In genomic region chrX:139841091-139841490, GRCm38 (mm10) we compare ENCODE assay signal across 35 mouse cellular contexts. TPM values are rescaled to one million over a fixed set of nuclear protein-coding genes. Genes with fewer than 3 reads are reported as not detected.
"Had no signal": no experiment of that assay in that cellular context is flagged by ENCODE, and none has a peak within 500 bp of the region (broad histone marks: within the 10 kb centered on the region; RNA-seq: fewer than 3 reads in every experiment).

No protein-coding gene starts in this region.

- H3K4me2 ChIP-seq: embryonic facial prominence, embryonic 12.5 days; embryonic facial prominence, embryonic 13.5 days; embryonic facial prominence, embryonic 15.5 days; forebrain, embryonic 12.5 days; forebrain, embryonic 13.5 days; forebrain, embryonic 15.5 days had no signal

- H3K4me3 ChIP-seq: embryonic facial prominence, embryonic 10.5 days; embryonic facial prominence, embryonic 12.5 days; embryonic facial prominence, embryonic 13.5 days; embryonic facial prominence, embryonic 15.5 days; erythroblast, embryonic 14.5 days; forebrain, embryonic 10.5 days; forebrain, embryonic 12.5 days; forebrain, embryonic 13.5 days; forebrain, embryonic 15.5 days; gastrocnemius, adult 2 months; heart, adult 2 months had no signal

- H3K27me3 ChIP-seq: embryonic facial prominence, embryonic 12.5 days; forebrain, embryonic 12.5 days; forebrain, embryonic 13.5 days; forebrain, embryonic 15.5 days had no signal

- H3K27ac ChIP-seq: embryonic facial prominence, embryonic 10.5 days; embryonic facial prominence, embryonic 12.5 days; embryonic facial prominence, embryonic 13.5 days; embryonic facial prominence, embryonic 15.5 days; forebrain, embryonic 10.5 days; forebrain, embryonic 12.5 days; forebrain, embryonic 13.5 days; forebrain, embryonic 15.5 days; gastrocnemius, adult 2 months; heart, adult 2 months had no signal

- H3K4me1 ChIP-seq: embryonic facial prominence, embryonic 10.5 days; embryonic facial prominence, embryonic 12.5 days; embryonic facial prominence, embryonic 13.5 days; embryonic facial prominence, embryonic 15.5 days; forebrain, embryonic 10.5 days; forebrain, embryonic 12.5 days; forebrain, embryonic 13.5 days; forebrain, embryonic 15.5 days had no signal

- ATAC-seq: forebrain, embryonic 13.5 days; forebrain, embryonic 14.5 days; forebrain, embryonic 15.5 days; forebrain, embryonic 16.5 days; forebrain, postnatal 0 days had no signal

- H3K9ac ChIP-seq: embryonic facial prominence, embryonic 12.5 days; embryonic facial prominence, embryonic 13.5 days; embryonic facial prominence, embryonic 15.5 days; forebrain, embryonic 12.5 days; forebrain, embryonic 13.5 days; forebrain, embryonic 15.5 days; forebrain, postnatal 0 days had no signal

- DNase-seq: cerebellum, adult 8-10 months; cerebellum, adult 9-10 months; cerebellum, adult 9-11 months; cerebellum, postnatal 10 days; cerebellum, postnatal 14 days; cerebellum, postnatal 25 days; cerebellum, postnatal 36 days; embryo, embryonic 11 days; forebrain, postnatal 0 days; gastrocnemius, adult 2 months; gastrocnemius, postnatal 10 days; gastrocnemius, postnatal 14 days; gastrocnemius, postnatal 25 days; gastrocnemius, postnatal 36 days; heart, adult 11 months; heart, adult 18-20 months; heart, adult 2 months had no signal

- H3K36me3 ChIP-seq: embryonic facial prominence, embryonic 10.5 days; embryonic facial prominence, embryonic 12.5 days; embryonic facial prominence, embryonic 13.5 days; embryonic facial prominence, embryonic 15.5 days; forebrain, embryonic 10.5 days; forebrain, embryonic 12.5 days; forebrain, embryonic 15.5 days had no signal

- H3K9me3 ChIP-seq: embryonic facial prominence, embryonic 10.5 days; embryonic facial prominence, embryonic 12.5 days; embryonic facial prominence, embryonic 13.5 days; embryonic facial prominence, embryonic 15.5 days; forebrain, embryonic 10.5 days; forebrain, embryonic 12.5 days; forebrain, embryonic 13.5 days; forebrain, embryonic 15.5 days had no signal

RNA-seq across cellular contexts. Expression of gene Cldn2, which starts 40.5 kb away (rescaled TPM):
- total RNA-seq: common myeloid progenitor, adult 5-6 weeks; gastrocnemius, adult 2 months; gastrocnemius, postnatal 25 days; gastrocnemius, postnatal 36 days; granulocyte monocyte progenitor cell, adult 5-6 weeks; heart, adult 18-20 months; heart, adult 2 months had no signal
- polyA plus RNA-seq: embryonic facial prominence, embryonic 11.5 days; embryonic facial prominence, embryonic 13.5 days; erythroblast, embryonic 14.5 days had no signal

RNA-seq across cellular contexts. Expression of gene Ripply1, which starts 58.9 kb away (rescaled TPM):
- total RNA-seq: common myeloid progenitor, adult 5-6 weeks; forebrain, postnatal 0 days; gastrocnemius, adult 18-20 months; gastrocnemius, adult 2 months; gastrocnemius, adult 8-10 months; gastrocnemius, postnatal 25 days; gastrocnemius, postnatal 36 days; granulocyte monocyte progenitor cell, adult 5-6 weeks; heart, adult 18-20 months; heart, adult 2 months had no signal
- polyA plus RNA-seq: cortical plate, adult 2 months; embryonic facial prominence, embryonic 11.5 days; embryonic facial prominence, embryonic 12.5 days; embryonic facial prominence, embryonic 13.5 days; erythroblast, embryonic 14.5 days; forebrain, embryonic 11.5 days; forebrain, embryonic 12.5 days; forebrain, embryonic 13.5 days; forebrain, embryonic 14.5 days; forebrain, embryonic 15.5 days; forebrain, embryonic 16.5 days; forebrain, postnatal 0 days; heart, adult 2 months had no signal
